Mouse (Mus musculus) urinary bladder, adult 18-20 months (tissue): ENCODE measurements around the gene Myh7b.
"Not testable (repeated sequence)": the region's sequence is repeated elsewhere in the genome, so short reads cannot be mapped to it uniquely, and the experiment has no call there.

Experiments
- DNase-seq, 2 experiments: peaks; one replicate each; pipeline ENCODE4 v3.0.0; 2022; ENCODE audit warnings: low spot score in 2 of 2, mixed read lengths in 2 of 2

The Myh7b gene

GRCm38 (mm10) chr2:155604560-155605235 lies 6.3 kb upstream of the Myh7b start:
- no peak for DNase-seq

DNA sequence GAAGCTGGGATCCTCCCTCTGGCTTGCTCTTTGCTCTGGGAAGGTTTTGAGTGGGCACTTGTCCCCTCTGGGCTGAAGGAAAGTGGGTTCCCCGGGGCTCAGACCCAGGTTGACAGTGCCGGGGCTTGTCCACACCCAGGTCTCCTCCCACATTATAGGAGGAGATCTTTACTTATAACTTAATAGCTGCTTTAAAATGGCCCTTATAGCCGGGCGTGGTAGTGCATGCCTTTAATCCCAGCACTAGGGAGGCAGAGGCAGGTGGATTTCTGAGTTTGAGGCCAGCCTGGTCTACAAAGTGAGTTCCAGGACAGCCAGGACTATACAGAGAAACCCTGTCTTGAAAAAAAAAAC lies 5.8 kb upstream of the Myh7b start:
- not testable (repeated sequence) for DNase-seq

DNA sequence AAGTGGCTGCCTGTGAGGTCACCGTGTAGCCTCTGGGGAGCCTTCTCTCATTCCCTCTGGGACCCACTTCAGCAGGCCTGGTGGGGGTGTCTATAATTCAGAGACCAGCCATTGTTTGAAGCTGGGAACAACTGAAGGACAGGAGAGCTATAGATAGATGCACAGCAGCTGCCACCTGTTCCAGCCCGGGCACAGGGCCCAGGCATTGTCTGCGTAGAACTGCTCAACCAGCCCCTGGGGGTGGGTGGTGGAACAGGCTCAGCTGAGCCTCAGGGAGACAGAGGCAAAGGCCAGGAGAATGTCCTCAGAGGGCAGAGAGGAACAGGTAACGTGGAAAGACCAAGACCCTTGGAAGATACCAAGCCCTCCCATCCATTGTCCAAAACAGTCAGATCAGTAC lies 4.7 kb upstream of the Myh7b start:
- DNase-seq = no peak

GRCm38 (mm10) chr2:155611834-155612550 lies 980 bp downstream of the Myh7b start:
- no peak for DNase-seq

- DNase-seq = peak; percentile 43 to 50
These were observed 2.3 kb downstream of the Myh7b start for GRCm38 (mm10) chr2:155613326-155613755.

DNA sequence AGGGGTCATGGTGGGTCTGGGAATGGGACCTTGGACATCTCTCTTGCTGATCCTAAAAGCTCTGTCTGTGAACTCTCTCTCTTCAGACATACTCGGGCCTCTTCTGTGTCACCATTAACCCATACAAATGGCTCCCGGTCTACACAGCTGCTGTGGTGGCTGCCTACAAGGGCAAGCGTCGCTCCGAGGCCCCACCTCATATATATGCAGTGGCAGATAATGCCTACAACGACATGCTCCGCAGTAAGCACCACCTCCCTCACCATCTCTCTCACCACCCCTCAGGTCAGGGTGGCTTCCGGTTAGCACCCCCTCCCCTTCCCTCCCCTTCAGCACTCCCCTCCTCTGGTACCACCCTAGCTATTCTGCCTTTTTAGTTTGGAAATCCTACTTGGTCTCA lies 2.9 kb downstream of the Myh7b start:
- DNase-seq = no peak

DNA sequence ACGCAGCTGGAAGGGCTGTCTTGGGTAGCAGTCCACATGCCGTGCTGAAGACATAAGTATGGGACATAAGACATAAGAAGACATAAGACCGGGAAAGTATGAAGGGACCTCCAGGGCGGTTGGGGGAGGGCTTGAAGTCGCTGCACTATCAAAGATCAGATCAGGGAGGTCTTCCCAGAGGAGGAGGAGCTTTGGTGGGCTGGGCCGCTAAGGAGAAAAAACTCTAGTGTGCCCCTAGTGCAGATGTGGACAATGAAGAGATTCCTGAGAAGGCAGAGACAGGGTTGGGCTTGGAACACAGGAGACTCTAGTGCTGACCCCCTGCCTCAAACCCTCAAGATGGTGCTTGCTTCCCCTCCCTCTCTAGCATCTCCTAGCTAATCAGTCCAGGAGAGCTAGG lies 6.0 kb downstream of the Myh7b start:
- DNase-seq = no peak

DNA sequence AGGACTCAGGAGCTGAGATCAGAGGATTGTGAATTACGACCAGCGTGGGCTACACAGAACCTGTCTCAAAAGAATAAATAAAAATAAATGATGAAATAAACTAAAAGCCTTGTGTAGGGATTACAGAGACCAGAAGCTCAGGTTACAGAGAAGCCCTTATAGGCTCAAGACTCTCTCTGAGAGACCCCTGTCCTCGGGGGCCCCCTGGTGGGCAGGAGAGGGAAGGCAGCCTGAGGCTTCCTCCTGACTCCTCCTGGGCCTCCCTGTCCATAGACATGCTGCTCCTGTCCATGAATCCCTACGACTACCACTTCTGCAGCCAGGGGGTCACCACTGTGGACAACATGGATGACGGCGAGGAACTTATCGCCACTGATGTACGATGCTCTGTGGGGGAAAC lies 8.8 kb downstream of the Myh7b start:
- peak; percentile 79 to 91 for DNase-seq

- no peak for DNase-seq
These were observed 11.6 kb downstream of the Myh7b start for GRCm38 (mm10) chr2:155622606-155623005.

DNA sequence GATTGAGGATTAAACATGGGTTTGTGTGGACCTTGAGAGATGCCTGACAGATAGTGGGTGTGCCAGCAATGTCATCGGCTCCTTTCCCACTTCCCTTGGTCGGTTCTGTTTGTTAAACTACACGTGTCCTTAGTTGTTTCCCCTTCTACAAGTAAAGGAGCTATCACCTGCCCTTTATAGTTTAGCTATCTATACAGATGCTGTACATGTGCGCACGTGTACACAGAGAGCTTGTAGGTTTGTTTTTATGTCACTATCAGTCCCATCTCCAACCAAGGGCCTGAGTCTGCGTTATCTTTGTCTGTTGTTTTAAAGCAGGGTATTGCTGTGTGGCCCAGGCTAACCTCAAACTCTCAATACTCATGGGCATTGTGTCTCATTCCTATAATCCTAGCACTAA lies 13.0 kb downstream of the Myh7b start:
- no peak for DNase-seq

GRCm38 (mm10) chr2:155624730-155625129 lies 13.7 kb downstream of the Myh7b start:
- DNase-seq = no peak

DNA sequence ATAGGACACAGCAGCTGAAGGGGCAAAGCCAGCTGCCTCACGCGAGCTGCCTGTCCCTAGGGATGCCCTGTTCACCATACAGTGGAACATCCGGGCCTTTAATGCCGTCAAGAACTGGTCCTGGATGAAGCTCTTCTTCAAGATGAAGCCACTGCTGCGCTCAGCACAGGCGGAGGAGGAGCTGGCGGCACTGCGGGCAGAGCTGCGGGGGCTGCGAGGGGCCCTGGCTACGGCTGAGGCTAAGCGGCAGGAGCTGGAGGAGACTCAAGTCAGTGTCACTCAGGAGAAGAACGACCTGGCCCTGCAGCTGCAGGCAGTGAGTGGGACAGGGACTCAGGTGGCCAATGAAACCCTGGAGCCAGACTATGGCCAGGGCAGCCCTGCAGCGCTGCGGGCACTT lies 15.3 kb downstream of the Myh7b start:
- DNase-seq = no peak

DNA sequence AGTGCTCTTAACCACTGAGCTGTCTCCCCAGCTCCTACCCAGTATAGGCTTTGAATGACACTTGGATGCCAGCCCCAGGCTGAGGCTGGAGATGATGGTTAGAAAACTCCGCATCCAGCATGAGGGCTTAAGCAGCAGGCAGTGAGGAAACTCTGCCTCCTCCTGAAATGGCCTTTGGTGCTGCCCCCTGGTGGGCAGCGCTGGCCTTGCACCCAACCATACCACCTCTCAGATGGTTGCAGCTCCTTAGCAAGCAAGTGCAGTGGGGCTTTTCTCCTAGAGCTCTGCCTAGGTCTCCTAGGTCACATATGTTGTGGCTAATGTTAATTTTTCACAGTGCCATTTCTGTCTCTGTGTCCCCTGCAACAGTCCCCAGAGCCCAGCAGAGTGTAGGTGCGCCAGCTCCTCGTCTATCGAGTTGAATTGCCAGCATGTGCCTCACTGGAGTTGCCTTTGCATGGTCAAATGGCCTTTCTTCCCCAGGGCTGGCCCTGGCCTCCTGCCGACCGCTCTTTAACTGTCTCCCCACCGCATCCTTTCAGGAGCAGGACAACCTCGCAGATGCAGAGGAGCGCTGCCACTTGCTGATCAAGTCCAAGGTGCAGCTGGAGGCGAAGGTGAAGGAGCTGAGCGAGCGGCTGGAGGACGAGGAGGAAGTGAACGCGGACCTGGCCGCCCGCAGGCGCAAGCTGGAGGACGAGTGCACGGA lies 16.2 kb downstream of the Myh7b start:
- DNase-seq = peak; percentile 27 to 51

DNA sequence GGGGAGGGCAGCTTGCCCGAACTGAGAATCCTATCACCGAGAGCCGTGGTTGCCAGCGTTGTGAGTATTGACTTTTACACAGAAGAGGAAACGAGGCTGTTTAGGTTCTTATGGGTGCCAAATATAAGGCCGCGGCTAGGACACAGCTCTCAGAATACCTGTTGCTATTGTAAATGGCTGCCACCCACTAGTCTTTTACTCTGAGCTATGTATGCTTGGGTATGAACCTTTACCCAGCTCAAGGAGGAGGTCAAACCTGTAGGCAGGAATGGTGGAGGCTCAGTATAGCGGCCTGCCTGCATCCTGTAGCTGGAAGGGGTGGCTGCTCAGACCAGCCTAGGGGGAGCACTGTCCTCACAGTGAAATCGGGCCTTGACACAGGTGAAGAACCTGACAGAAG lies 17.1 kb downstream of the Myh7b start:
- no peak for DNase-seq

DNA sequence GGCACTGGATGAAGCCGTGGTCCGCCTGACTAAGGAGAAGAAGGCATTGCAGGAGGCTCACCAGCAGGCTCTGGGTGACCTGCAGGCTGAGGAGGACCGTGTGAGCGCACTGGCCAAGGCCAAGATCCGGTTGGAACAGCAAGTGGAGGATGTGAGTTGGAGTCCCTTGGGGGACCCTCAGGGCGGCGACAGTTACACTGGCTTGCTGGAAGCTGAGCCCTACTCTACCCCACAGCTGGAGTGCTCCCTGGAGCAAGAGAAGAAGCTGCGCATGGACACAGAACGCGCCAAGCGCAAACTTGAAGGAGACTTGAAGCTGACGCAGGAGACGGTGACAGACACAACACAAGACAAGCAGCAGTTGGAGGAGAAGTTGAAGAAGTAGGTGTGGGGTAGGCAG lies 17.5 kb downstream of the Myh7b start:
- DNase-seq = no peak

GRCm38 (mm10) chr2:155629231-155629661 lies 18.2 kb downstream of the Myh7b start:
- no peak for DNase-seq

- no peak for DNase-seq
These were observed 19.1 kb downstream of the Myh7b start for GRCm38 (mm10) chr2:155630153-155630552.

GRCm38 (mm10) chr2:155630590-155631416 lies 19.8 kb downstream of the Myh7b start:
- DNase-seq = no peak

DNA sequence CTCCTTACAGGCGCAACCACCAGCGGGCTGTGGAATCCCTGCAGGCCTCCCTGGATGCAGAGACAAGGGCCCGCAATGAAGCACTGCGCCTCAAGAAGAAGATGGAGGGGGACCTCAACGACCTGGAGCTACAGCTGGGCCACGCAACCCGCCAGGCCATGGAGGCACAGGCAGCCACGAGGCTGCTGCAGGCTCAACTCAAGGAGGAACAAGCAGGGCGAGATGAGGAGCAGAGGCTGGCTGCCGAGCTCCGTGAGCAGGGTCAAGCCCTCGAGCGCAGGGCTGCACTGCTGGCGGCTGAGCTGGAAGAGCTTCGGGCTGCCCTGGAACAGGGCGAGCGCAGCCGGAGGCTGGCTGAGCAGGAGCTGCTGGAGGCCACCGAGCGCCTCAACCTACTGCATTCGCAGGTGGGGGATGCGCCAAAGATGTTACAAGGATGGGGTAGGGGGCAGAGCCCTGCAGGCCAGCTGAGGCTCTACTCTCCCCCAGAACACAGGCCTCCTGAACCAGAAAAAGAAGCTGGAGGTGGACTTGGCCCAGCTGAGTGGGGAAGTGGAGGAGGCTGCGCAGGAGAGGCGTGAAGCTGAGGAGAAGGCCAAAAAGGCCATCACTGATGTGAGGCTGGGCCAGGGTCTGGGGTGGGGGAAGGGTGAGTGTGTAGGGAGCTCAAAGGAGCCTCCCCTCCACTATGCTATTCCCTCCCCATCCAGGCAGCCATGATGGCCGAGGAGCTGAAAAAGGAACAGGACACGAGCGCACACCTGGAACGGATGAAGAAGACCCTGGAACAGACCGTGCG lies 21.3 kb downstream of the Myh7b start:
- no peak for DNase-seq

DNA sequence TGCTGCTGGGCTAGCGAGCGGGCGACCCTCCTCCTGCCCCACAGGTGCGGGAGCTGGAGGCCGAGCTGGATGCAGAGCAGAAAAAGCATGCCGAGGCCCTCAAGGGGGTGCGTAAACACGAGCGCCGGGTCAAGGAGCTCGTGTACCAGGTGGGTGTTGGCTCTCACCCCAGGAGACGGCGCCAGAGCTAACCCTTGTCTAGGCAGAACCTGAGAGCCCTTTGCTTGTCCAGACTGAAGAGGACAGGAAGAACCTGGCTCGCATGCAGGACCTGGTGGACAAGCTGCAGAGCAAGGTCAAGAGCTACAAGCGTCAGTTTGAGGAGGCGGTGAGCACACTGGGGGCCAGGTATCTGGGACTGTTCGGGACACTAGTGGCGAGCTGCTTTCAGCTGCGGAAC lies 22.1 kb downstream of the Myh7b start:
- no peak for DNase-seq

DNA sequence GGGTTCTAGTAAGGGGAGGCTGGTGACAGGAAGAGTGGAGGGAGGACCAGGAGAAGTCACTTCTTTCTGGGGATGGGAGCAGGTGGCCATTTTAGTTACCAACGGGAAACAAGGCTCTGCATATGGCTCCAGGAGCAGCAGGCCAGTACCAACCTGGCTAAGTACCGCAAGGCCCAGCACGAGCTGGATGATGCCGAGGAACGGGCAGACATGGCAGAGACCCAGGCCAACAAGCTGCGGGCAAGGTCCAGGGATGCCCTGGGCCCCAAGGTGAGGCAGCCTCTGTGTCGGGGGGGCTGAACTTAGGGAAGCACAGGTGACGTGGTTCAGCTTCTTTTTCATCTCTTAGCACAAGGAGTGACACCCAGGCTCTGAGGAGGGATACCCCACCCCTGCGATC lies 22.7 kb downstream of the Myh7b start:
- no peak for DNase-seq
